Mouse (Mus musculus) retina, adult 2 months (tissue): Measurements from ENCODE around the gene Arel1.

Experiments used
- DNase-seq: peaks from one replicate; pipeline ENCODE4 v3.0.0-alpha.2; 2012; ENCODE audit warnings: low read depth, low spot score

Gene Arel1

GRCm38 (mm10) chr12:84907024-84907626 lies 63.6 kb downstream of the Arel1 start:
- no peak for DNase-seq

GRCm38 (mm10) chr12:84904399-84904798 lies 66.3 kb downstream of the Arel1 start:
- DNase-seq, result no peak

GRCm38 (mm10) chr12:84900317-84900716 lies 70.4 kb downstream of the Arel1 start:
- DNase-seq, result no peak

DNA sequence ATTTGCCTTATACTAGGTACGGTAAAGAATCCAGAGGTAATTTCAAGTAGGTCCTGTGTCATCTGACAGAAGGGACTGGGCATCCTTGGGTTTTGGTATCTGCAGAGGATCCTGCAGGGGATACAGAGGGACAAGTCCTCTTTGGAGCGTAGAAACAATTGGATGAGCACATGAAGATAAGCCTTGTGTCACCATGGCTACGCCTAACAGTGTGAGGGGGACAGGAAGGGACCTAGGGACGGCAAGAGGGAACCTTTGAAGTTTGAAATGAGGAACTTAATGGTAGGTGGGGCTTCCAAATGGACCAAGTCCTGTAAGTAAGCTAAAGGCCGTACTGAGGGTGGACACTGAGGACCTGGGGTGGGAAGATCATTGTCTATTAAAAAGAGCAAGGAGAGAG lies 73.4 kb downstream of the Arel1 start:
- DNase-seq, result no peak

DNA sequence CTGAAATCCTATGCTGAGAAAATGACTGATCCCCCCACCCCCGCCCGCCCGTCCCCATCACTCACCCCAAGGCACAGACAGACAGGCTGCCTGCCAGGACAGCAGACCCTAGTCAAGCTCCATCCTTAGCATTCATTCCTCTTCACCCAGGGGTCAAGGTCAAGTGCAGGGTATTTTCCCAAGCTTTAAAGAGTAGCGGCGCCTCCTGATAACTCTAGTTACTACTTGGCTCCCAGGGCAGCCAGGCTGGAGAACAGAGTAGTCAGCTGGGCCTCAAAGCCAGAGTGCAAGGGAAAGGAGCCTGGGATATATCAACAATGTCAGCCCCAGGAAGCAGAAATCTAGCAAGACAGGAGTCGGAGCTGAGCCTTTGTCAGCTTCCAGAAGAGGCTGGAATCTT lies 74.5 kb downstream of the Arel1 start:
- no peak for DNase-seq

GRCm38 (mm10) chr12:84893648-84894628 lies 76.8 kb downstream of the Arel1 start:
- DNase-seq, result no peak

GRCm38 (mm10) chr12:84890289-84890688 lies 80.4 kb downstream of the Arel1 start:
- DNase-seq, result no peak

DNA sequence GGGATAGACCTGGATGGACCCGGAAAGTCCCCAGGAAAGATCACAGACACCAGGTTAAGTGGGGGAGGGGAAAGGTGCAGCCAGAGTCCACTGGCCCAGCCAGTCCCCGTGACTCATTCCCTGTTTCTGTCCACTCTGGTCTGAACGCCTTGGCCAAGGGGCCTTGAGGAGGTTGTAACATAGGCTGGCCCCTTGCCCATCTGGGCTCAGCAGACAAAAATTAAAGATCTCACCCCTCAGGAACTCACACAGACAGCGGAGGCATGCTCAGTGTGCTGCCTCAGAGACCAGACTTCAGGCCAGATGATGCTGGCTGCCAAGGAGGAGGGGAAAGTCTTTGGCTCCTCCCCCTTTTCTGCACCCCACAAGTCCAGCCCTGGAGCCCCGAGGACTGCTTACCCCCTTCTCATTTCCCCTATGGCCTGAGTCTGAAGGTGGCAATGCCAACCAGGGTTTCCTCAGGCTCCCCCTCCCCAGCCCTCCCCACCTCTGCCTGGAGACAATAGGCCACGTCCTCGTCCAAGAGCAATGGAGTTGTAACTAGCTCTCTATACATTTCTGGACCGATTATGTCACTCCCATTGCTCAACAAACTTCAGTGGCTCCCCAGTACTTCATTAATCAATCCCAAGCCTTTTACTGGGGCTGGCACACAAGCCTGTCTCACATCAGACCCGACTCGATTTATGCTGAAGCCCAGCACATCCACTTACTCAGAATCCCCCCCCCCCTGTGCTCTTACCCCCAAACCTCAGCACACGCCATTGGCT lies 85.4 kb downstream of the Arel1 start:
- DNase-seq, result no peak

- no peak for DNase-seq
These were observed 86.2 kb downstream of the Arel1 start for GRCm38 (mm10) chr12:84884423-84885076.

- DNase-seq, result no peak
These were observed 87.9 kb downstream of the Arel1 start for GRCm38 (mm10) chr12:84882796-84883195.

GRCm38 (mm10) chr12:84880091-84880490 lies 90.6 kb downstream of the Arel1 start:
- DNase-seq, result no peak

GRCm38 (mm10) chr12:84876481-84877121 lies 94.1 kb downstream of the Arel1 start, which contains the start of gene Ltbp2:
TSS of gene Ltbp2 (minus strand) at chr12:84876532.
- peak; percentile 8 for DNase-seq

- DNase-seq, result no peak
These were observed 94.8 kb downstream of the Arel1 start for GRCm38 (mm10) chr12:84875761-84876480.

GRCm38 (mm10) chr12:84873434-84873833 lies 97.3 kb downstream of the Arel1 start:
- DNase-seq, result peak; percentile 18

DNA sequence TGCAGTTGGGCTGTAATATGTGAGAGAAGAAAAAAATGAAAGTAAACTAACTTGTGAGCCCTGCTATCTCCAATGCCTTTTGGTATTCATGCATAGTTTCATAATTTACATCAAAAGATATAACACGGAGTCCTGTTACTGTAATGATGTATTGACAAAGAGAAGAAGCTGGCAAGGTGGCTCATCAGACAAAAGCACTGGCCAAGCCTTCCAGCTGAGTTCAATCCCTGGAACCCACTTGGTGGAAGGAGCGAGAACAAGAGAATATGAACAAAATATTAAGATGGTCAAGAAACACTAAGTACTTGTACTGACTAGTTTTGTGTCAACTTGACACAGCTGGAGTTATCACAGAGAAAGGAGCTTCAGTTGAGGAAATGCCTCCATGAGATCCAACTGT lies 98.4 kb downstream of the Arel1 start:
- no peak for DNase-seq
